Mouse (Mus musculus): Measurements from ENCODE around the gene Hist2h2be.
A peak's percentile ranks its signal among the peaks of the same experiment; 100 is the strongest.
"Not testable (repeated sequence)": the region's sequence is repeated elsewhere in the genome, so short reads cannot be mapped to it uniquely, and the experiment has no call there.

Gene Hist2h2be

DNA sequence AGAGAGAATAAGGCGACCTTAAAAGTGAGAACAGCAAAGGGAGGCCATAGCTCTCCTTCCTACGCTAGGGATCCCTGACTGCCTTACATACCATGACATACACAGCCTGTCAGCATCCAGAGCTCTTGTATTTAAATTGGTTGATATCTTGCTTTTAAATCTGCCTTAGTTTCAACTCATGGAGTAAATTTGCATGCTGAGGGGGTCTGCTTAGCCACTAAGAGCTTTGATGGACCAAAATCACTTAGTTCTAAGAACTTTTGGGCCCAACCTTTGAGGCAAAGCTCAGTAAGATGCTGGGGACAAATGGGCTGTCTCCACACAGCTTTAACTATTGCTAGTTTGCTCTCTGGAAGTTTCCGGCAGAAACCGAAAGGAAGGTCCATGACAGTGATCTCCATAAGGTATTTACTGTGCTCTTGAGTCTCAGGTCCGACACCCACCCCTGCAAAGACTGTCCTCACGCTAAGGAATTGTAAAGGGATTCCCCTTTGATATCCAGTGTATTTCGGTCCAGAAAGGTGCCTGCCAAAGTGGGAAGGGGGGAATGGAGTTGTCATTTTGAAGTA, 16.5 kb downstream of the Hist2h2be start:
- ATAC-seq (ENCODE audit: insufficient number of reproducible peaks, low FRiP score, low TSS enrichment): no peak

DNA sequence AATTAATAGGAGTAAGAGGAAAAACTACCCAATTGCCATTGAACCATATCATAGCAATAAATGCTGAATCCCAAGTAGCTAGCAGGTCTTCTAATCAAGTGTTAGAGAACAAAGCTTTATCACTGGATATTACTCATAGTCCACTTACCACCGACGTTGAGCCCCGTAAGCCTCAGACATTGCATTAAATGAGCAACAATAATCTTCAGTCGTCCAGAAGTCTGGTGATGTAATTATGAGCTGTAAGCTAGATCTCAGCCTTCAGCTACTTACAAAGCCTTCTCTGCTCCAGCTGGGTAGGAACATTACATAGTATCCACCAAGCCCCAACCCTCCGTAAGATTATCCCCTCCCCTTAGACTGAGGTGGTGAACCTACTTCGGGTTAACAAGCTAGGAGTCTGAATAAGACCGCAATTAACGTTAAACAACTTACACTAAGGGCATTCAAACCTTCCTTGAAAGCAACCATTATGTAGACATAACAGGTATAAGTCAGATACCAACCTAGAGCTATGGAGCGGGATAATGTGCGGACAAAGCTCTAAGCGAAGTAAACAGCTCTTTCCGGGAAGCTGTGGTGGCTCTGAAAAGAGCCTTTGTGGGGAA, 17.1 kb downstream of the Hist2h2be start:
- ATAC-seq (ENCODE audit: insufficient number of reproducible peaks, low FRiP score, low TSS enrichment): no peak

DNA sequence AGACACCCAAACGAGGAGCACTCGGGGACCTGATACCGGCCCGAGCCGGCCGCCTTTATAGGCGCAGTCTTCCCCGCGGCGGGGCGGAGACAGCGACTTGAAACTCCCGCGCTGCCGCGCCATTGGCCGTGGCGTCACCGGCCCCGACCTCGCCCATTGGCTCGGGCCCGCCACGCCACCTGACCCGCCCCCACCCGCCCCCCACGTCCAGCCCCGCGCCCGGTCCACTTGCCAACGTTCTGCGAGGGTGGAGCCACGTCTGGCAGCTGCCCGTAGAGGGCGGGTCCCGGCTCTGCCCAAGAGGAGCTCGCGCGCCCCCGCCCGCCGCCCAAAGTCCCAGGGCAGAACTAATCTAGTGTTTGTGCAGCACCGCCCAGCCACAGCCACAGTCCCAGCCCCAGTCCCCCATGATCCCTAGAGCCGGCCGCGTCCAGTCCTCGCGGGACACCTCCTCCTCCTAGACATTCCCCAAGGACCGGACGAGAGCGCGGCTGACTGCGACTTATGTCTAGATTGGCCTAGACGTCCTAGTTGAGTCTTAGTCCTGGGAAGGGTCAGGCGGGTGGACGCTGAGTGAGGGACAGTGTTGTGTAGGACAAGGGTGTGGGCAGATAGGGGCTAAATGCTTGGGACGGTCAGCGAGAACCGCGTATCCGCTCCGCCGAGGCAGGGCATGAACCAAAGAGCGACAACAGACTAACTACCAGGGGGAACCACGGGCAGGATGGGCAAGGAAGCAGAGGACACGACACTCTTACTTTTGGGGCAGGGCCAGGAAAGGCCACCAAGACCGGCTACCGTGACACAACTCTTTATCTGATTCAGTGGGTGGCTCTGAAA, 18.3 kb downstream of the Hist2h2be start, which contains the start of gene Hist2h3c2:
TSS of gene Hist2h3c2 (minus strand) at position 174 of the 840 bp plus-strand sequence.
- ATAC-seq (ENCODE audit: insufficient number of reproducible peaks, low FRiP score, low TSS enrichment): peak; percentile 74

DNA sequence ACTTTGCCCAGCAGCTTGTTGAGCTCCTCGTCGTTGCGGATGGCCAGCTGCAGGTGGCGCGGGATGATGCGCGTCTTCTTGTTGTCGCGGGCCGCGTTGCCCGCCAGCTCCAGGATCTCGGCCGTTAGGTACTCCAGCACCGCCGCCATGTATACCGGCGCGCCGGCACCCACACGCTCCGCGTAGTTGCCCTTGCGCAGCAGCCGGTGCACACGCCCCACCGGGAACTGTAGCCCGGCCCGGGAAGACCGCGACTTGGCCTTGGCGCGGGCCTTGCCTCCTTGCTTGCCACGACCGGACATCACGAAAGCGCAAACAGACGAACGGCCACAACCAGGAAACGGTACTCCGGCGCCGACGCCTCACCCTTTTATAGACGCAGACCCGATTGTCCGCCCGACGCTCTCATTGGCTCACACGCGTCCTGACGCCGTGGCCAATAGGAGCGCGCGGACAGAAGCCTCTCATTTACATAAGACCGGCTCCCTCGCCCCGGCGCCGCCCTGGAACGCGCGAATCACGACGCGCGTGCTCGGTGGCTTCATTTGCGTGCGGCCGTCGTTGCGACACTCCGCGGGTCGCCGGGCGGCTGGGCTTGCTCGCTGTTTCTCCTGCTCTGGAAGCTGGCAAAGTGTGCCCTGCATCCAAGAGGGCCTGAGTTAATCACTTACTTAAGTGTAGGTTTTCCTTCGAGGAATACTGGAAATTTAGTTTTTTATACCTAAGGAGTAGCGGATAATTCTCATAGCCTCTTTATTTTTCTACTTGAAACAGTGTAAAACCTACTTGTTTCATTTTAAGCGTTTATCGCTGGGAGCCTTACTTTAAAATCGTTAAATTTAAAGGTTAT, 19.3 kb downstream of the Hist2h2be start, which contains the start of gene Hist2h2aa2:
TSS of gene Hist2h2aa2 (minus strand) at position 328 of the 850 bp plus-strand sequence.
- peak; percentile 84 for ATAC-seq (ENCODE audit: insufficient number of reproducible peaks, low FRiP score, low TSS enrichment)

DNA sequence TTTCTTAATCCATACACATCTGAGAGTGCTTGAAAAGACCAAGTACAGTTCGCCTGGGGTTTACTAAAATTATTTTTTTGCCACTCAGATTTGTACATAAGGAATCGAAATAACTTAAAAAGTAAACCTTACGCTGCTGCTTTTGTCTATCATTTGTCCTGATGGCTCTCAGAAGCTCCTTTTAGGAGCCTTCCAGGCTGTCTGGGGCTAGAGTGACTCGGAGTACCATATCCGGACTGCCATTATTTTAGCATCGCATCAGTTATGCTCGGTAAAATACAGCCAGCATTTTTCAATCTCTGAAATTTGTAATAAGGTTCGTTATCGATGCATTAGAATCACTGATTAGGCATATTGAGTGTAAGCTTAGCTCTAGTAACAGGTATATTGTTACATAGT, 19.9 kb downstream of the Hist2h2be start:
- ATAC-seq (ENCODE audit: insufficient number of reproducible peaks, low FRiP score, low TSS enrichment): no peak

DNA sequence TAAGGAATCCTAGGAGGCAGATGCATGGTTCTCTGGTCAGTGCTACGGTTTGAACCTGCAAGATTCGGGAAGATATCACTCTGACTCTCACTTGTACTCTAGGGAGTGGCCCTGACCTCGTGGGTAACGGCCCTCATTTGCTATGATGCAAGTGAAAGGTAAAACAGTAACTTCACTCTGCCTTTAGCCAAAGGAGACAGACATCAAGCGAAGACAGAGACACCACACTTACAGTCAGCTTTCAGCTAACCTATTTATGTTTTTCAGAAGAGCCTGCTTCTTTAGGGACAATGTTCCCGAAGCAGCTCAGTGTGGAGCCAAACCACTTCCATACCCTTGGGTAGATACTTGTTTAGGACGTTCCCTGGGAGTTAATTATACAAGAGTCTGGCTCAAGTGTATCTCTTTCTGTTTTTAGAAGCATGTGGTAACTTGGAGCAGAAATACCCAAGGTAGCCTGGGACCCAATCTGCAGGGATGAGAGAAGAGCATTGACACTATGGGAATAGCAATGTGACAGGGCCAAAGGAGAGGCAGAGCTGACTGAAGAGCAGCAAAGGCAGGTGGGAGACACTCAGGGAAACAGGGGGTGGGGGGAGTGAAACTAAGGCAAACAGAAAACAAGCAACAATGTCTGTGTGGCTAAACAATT, 23.1 kb downstream of the Hist2h2be start:
- no peak for ATAC-seq (ENCODE audit: insufficient number of reproducible peaks, low FRiP score, low TSS enrichment)

DNA sequence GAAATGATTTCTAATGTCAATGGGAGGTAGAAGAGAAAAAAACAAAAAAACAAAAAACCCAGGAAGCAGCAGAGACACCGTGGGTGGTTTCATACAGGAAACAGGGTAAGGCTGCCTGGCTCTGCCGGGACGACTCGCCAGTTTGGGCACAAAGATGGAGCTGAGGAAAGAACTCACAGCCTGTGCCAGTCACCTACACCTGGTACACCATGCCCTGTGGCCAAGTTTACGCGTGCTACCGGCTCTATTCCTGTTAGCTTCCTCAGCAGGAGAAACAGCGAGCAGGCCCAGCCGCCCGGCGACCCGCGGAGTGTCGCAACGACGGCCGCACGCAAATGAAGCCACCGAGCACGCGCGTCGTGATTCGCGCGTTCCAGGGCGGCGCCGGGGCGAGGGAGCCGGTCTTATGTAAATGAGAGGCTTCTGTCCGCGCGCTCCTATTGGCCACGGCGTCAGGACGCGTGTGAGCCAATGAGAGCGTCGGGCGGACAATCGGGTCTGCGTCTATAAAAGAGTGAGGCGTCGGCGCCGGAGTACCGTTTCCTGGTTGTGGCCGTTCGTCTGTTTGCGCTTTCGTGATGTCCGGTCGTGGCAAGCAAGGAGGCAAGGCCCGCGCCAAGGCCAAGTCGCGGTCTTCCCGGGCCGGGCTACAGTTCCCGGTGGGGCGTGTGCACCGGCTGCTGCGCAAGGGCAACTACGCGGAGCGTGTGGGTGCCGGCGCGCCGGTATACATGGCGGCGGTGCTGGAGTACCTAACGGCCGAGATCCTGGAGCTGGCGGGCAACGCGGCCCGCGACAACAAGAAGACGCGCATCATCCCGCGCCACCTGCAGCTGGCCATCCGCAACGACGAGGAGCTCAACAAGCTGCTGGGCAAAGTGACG, 24.3 kb downstream of the Hist2h2be start, which contains the start of gene Hist2h2aa1:
TSS of gene Hist2h2aa1 (plus strand) at position 495 of the 884 bp plus-strand sequence.
- peak; percentile 88 for ATAC-seq (ENCODE audit: insufficient number of reproducible peaks, low FRiP score, low TSS enrichment)

DNA sequence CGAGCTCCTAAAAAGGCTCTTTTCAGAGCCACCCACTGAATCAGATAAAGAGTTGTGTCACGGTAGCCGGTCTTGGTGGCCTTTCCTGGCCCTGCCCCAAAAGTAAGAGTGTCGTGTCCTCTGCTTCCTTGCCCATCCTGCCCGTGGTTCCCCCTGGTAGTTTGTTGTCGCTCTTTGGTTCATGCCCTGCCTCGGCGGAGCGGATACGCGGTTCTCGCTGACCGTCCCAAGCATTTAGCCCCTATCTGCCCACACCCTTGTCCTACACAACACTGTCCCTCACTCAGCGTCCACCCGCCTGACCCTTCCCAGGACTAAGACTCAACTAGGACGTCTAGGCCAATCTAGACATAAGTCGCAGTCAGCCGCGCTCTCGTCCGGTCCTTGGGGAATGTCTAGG, 25.1 kb downstream of the Hist2h2be start:
- not testable (repeated sequence) for ATAC-seq (ENCODE audit: insufficient number of reproducible peaks, low FRiP score, low TSS enrichment)

DNA sequence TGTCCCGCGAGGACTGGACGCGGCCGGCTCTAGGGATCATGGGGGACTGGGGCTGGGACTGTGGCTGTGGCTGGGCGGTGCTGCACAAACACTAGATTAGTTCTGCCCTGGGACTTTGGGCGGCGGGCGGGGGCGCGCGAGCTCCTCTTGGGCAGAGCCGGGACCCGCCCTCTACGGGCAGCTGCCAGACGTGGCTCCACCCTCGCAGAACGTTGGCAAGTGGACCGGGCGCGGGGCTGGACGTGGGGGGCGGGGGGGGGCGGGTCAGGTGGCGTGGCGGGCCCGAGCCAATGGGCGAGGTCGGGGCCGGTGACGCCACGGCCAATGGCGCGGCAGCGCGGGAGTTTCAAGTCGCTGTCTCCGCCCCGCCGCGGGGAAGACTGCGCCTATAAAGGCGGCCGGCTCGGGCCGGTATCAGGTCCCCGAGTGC, 25.5 kb downstream of the Hist2h2be start, which contains the start of gene Hist2h3c1:
TSS of gene Hist2h3c1 (plus strand) at position 259 of the 430 bp plus-strand sequence.
- ATAC-seq (ENCODE audit: insufficient number of reproducible peaks, low FRiP score, low TSS enrichment): peak; percentile 72

DNA sequence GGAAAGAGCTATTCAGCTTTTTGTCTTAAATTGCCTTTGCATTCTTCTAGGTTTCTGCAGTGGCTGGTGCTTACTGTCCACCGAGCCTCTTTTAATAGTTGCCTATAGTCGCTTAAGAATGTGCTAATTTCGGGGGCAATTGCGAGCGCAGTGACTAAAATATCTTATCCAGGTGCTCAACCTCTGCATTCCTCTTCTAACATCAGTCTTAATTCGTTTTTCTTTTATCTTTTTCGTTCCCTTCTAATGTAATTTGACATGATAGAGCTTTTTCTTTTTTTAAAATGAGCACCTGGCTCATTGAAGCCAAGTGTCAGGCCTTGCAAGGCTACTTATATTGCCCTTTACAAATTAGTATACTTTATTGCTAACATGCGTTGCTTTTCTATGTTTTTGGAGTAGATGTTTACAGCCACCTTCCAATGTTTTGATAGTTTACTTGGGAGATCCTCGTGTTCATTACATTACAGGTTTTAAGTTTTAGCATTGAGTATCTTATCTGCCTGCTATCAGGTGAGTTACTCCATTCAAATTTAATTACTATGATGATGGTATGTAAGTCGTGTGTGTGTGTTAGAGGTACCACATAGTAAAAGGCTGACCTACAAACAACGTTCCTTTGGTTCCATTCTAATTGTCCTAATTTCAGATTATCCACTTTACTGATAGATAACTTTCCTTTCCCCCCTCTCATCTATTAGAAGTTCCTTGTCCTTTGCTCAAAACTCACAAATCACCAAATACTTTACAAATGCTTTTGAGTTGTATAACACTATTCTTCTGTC, 26.6 kb downstream of the Hist2h2be start:
- ATAC-seq (ENCODE audit: insufficient number of reproducible peaks, low FRiP score, low TSS enrichment): no peak

DNA sequence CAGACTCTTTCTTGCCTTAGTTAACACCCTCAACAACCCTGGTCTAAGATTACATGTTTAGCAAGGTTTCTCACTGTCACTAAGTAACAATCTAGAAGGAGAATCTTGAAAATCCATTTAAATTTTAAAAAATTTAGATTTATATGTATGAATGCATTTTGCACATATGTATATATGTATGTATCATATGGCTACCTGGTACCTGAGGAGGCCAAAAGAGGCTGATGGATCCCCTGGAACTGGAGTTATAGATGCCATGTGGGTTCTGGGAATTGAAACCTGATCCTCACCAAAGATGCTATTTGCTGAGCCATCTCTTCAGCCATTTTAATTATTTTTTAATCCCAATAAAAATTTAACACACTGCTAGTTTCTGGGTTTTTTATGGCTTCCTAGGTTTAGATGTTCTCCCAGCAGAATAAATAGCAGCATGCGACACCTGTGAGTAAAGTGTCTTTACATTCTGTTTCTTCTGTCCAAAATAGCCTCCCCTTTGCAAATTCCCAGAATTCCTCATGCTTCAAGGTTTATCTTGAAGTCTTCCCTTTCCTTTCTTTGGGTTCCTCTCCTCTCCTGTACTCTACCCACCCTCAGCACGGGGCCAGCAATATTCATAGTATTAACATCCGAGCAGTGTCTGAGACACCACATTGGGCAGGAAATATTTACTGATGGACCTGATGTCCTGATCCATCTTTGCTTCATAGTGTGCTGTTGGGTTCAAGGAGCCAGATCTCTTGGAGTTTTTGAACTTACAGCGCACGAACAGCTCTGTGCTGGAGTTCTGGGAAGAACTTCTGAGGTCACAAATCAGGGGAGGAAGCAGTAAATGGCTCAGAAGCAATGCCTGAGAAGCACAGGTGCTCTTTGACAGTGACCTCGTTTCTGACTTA, 27.5 kb downstream of the Hist2h2be start:
- ATAC-seq (ENCODE audit: insufficient number of reproducible peaks, low FRiP score, low TSS enrichment): no peak

DNA sequence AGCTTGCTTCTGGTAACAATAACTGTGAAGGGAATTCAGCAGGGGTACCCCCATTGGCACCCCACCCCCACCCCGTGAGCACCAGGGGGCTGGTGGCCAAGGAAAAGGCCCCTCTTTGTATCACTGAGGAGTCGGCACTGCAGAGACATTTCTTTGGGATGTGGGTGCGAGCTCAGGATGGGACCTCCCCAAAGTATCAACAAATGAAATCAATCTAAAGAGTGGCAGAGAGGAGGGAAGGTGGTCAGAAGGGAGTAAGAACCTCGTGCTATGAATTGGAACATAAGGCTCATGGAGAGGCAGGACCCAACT, 28.1 kb downstream of the Hist2h2be start:
- no peak for ATAC-seq (ENCODE audit: insufficient number of reproducible peaks, low FRiP score, low TSS enrichment)

DNA sequence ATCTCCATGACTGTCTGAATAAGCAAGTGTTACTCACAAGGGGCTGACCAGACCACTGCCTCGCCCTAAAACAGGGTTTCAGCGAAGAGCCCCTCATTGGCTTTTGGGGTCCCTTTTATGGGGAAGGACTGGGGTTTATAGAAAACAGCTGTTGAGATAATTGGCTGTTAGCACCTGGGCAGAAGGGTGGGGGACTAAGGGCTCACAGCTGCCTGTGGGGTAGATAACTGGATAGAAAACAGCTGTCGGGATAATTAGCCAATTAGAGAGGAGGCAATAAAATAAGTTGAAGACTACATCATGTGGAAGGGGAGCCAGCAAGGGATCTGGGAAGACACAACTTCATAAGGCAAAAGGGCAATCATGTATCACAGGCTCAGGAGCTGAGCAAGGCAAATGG, 30.0 kb downstream of the Hist2h2be start:
- ATAC-seq (ENCODE audit: insufficient number of reproducible peaks, low FRiP score, low TSS enrichment): no peak

DNA sequence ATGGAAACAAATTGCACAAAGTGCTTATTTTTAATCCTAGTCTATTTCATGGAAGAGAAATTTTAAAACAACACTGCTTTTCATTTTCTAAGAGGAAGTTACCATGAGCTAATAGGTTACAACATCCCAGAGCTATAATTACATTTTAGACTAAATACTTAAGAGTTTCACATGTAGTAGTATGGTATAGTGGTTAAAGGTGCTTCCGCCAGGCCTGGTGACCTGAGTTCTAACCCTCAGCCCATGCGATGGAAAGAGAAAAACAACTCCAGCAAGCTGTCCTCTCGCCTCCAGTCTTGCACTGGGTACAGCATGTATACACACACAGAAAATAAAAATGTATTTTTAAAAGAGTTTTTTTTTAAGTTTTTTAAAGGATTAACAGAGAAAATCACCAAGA, 30.9 kb downstream of the Hist2h2be start:
- ATAC-seq (ENCODE audit: insufficient number of reproducible peaks, low FRiP score, low TSS enrichment): no peak

DNA sequence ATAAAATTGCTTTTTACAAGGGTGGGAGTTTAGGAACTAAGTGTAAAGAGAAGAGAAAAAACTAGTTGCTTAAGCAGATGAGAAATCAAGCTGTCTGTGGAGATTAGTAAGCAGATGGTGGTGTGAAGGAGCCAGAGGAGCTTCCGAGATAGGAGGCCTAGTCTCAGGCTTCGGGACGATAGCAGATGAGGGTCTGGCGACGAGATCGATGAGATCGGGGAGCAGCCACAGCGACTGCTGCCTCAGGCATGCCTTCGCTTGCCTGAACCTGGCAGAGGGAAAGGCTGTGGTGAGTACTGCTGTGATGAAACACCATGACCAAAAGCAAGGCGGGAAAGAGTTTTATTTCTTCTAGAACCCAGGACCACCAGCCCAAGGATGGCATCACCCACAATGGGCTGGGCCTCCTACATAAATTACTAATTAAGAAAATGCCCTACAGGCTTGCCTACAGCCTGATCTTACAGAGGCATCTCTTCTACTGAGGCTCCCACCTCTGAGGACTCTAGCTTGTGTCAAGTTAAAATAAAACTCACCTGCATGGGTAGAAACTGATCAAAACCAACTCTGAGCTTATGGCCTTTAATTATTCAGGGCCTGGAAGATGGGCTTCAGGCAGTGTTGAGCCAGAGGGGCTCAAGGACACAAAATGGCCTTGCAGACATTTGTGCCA, 33.9 kb downstream of the Hist2h2be start:
- no peak for ATAC-seq (ENCODE audit: insufficient number of reproducible peaks, low FRiP score, low TSS enrichment)

DNA sequence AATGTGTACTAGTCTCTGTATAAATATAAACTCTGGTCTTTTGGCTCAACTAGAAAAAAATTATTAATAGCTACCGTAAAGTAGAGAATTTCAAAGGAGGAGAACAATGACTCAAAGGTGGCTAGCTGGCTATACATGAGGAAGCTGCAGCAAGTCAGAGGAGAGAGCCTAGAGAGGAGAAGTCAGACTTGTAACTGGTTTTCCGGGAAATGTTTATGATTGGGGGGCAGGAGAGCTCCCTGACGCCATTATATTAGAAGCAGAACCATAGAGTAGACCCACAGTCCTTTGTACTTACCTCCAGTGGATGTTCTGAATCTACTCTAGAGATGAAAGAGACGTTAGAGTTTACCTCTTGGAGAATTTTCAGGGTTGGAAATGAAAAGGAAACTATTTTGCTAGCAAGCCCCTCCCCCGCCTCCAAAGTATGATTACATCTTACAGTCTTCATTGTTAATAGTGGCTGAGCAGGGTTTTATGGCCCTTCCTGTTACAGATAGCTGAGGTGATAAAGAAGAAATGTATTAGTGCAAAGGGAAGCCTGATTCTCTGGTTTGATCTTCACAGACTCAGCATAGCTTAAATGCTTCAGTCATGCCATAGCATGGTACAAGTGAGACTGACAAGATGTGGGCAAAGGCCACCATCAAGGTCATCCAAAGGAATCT, 35.1 kb downstream of the Hist2h2be start:
- no peak for ATAC-seq (ENCODE audit: insufficient number of reproducible peaks, low FRiP score, low TSS enrichment)
